Mouse (Mus musculus) kidney, embryonic 15.5 days (tissue): ENCODE results near the gene Oxnad1. TPM values are rescaled to one million over a fixed set of nuclear protein-coding genes. Genes with fewer than 3 reads are reported as not detected.
"Not testable (repeated sequence)": the region's sequence is repeated elsewhere in the genome, so short reads cannot be mapped to it uniquely, and the experiment has no call there.

Experiments
- ATAC-seq: fragments of 200-750 bp; cut with Nextera tagmentation; replicated peaks from 2 replicates; pipeline ENCODE4 v1.8.0; 2017; ENCODE audit warnings: moderate TSS enrichment; ENCODE audit not compliant: low FRiP score
- H3K27ac ChIP-seq: fragments of 300-500 bp; sonication (generic); 2 replicates; pipeline ENCODE4 v1.5.1; 2015; ENCODE audit warnings: mild to moderate bottlenecking, inconsistent platforms
- H3K27me3 ChIP-seq: fragments of 300-500 bp; sonication (generic); 2 replicates; pipeline ENCODE4 v1.6.1; 2015; ENCODE audit warnings: inconsistent platforms
- H3K36me3 ChIP-seq: fragments of 300-500 bp; sonication (generic); 2 replicates; pipeline ENCODE4 v1.6.1; 2015; ENCODE audit warnings: inconsistent platforms
- H3K4me1 ChIP-seq: fragments of 300-500 bp; sonication (generic); 2 replicates; pipeline ENCODE4 v1.6.1; 2015; ENCODE audit warnings: inconsistent platforms
- H3K4me2 ChIP-seq: fragments of 300-500 bp; sonication (generic); 2 replicates; pipeline ENCODE4 v1.6.1; 2015; ENCODE audit warnings: moderate library complexity, mild to moderate bottlenecking, inconsistent platforms
- H3K4me3 ChIP-seq: fragments of 300-500 bp; sonication (generic); replicated peaks from 2 replicates; pipeline ENCODE4 v1.5.1; 2015; ENCODE audit warnings: mild to moderate bottlenecking, inconsistent platforms
- H3K9ac ChIP-seq: fragments of 300-500 bp; sonication (generic); 2 replicates; pipeline ENCODE4 v1.6.1; 2015; ENCODE audit warnings: mild to moderate bottlenecking, inconsistent platforms
- H3K9me3 ChIP-seq: fragments of 300-500 bp; sonication (generic); replicated peaks from 2 replicates; pipeline ENCODE4 v1.6.1; 2016; ENCODE audit warnings: inconsistent platforms
- WGBS: fragments of 180-500 bp; shearing (Covaris S2); methylation state at CpG from one replicate; pipeline ENCODE4 v1.1.7; 2015; ENCODE audit warnings: mixed read lengths; 5-methylcytosine and 5-hydroxymethylcytosine counted together
- polyA plus RNA-seq: library from polyadenylated mRNA; unstranded; fragments of >200 nt; fragmentation: Nextera tagmentation; extraction: Ambion mirVana; gene quantifications from 2 replicates; pipeline ENCODE4 v1.2.1, GENCODE M21; 2015

Gene Oxnad1
- polyA plus RNA-seq, 1 experiment from 2014 or later, result 38.7 TPM

DNA sequence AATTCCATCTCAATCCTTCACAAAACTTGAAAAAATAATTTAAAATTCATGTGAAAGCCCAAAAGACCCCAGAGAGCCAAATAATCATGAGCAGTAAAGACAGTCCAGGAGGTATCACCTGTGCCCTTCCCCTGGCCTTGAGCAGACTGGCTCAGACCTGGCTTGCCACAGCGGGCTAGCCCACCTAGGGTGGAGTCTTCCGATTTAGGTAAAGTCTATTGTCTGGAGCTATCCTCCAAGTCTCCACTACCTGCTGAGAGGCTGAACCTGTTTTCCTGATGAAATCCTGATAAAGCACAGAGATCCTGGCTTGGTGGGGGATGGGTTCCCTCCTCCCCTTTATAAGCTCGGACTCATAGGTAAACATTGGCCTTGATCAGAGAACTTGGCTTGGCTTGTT is 39.1 kb downstream of the Oxnad1 start:
- H3K27me3 ChIP-seq, result no peaks in the 10 kb centered on the region
- no peak overlapping the region for H3K4me3 ChIP-seq
- no peak overlapping the region for H3K4me2 ChIP-seq
- ATAC-seq, result no peak
- H3K9ac ChIP-seq, result no peak overlapping the region
- H3K9me3 ChIP-seq, result no peaks in the 10 kb centered on the region
- 0 out of 2 replicates have a peak, but pooled peaks cover 7% of the 10 kb centered on the region for H3K4me1 ChIP-seq
- H3K36me3 ChIP-seq, result no peaks in the 10 kb centered on the region
- no peak overlapping the region for H3K27ac ChIP-seq
- WGBS, result 75% methylated on average over 3 of the region's 3 CpGs

DNA sequence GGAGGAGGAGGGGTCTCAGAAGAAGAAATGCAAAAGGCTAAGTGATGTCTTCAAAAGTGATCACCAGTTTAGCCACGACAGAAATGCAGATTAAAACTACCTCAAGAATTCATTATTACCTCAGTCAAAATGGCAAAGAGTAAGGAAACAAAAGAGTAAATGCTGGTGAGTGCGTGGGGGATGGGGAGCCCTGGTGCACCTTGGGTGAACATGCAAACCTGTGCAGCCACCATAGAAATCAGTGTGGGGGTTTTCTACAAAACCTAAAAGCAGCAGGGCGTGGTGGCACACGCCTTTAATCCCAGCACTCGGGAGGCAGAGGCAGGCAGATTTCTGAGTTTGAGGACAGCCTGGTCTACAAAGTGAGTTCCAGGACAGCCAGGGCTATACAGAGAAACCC is 40.1 kb downstream of the Oxnad1 start:
- not testable (repeated sequence) for H3K27ac ChIP-seq, H3K9me3 ChIP-seq, ATAC-seq, H3K27me3 ChIP-seq, H3K4me2 ChIP-seq, H3K9ac ChIP-seq, H3K4me1 ChIP-seq, H3K4me3 ChIP-seq, H3K36me3 ChIP-seq
- 84% methylated on average over 5 of the region's 5 CpGs for WGBS

DNA sequence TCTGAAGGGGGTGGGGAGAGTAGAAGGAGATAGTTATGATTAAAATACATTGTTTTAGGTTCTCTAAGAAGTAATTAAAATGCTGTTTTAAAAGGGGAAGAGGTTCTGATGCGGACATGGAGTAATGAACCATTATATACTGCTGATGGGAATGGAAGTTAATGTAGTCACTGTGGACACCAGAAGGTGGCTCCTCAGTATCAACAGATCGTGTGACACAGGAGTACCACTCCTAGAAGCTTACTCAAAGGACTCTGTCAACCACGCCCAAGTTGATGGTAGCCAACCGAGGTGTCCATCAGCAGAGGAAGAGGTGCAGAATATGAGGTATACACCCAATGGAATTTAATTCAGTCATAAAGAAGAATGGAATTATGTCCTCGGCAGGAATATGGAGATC is 43.2 kb downstream of the Oxnad1 start:
- 73% methylated on average over 5 of the region's 5 CpGs for WGBS

GRCm38 (mm10) chr14:32131836-32132235 is 46.7 kb downstream of the Oxnad1 start:
- no peaks in the 10 kb centered on the region for H3K36me3 ChIP-seq
- no peak overlapping the region for H3K27ac ChIP-seq
- 83% methylated on average over 4 of the region's 4 CpGs for WGBS
- no peak overlapping the region for H3K4me3 ChIP-seq
- H3K4me2 ChIP-seq, result no peak overlapping the region
- H3K9ac ChIP-seq, result no peak overlapping the region
- H3K27me3 ChIP-seq, result no peaks in the 10 kb centered on the region
- H3K9me3 ChIP-seq, result no peaks in the 10 kb centered on the region
- ATAC-seq, result no peak
- H3K4me1 ChIP-seq, result no peaks in the 10 kb centered on the region; the same call in 1 of the 2 replicates

More for the DNA sequence above, 43.2 kb downstream of the Oxnad1 start:
- ATAC-seq, result no peak
- Histone ChIP-seq H3K4me3 (no peak overlapping the region), H3K9ac (no peak overlapping the region), H3K4me1 (no peaks in the 10 kb centered on the region), H3K27ac (no peak overlapping the region), H3K4me2 (no peak overlapping the region), H3K27me3 (no peaks in the 10 kb centered on the region), H3K9me3 (no peaks in the 10 kb centered on the region), H3K36me3 (no peaks in the 10 kb centered on the region)

GRCm38 (mm10) chr14:32134293-32134692 is 49.1 kb downstream of the Oxnad1 start:
- WGBS, result 76% methylated on average over 2 of the region's 2 CpGs
- ATAC-seq, result no peak
- Histone ChIP-seq H3K9me3 (no peaks in the 10 kb centered on the region), H3K4me2 (no peak overlapping the region), H3K4me1 (no peaks in the 10 kb centered on the region; the same call in 1 of the 2 replicates), H3K4me3 (no peak overlapping the region), H3K27me3 (no peaks in the 10 kb centered on the region), H3K9ac (no peak overlapping the region), H3K36me3 (no peaks in the 10 kb centered on the region), H3K27ac (no peak overlapping the region)

DNA sequence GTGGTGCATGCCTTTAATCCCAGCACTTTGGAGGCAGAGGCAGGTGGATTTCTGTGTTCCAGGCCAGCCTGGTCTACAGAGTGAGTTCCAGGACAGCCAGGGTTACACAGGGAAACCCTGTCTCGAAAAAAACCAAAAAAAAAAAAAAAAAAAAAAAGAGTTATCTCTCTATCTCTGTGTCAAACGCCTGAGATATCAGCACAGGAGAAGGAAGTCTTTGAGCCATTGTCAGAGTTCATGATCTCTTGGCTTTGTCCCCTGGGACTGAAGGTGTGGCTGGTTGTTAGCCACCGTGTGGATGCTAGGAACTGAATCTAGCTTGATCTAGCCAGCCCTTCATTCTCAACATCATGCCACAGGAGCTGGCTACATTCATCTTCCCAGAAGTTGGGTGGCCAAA is 51.3 kb downstream of the Oxnad1 start:
- H3K36me3 ChIP-seq, H3K4me1 ChIP-seq, ATAC-seq, H3K9me3 ChIP-seq, H3K9ac ChIP-seq, H3K4me3 ChIP-seq, H3K27ac ChIP-seq, H3K27me3 ChIP-seq, H3K4me2 ChIP-seq: not testable (repeated sequence)
- 63% methylated on average over 3 of the region's 3 CpGs for WGBS

GRCm38 (mm10) chr14:32140359-32140965 is 55.3 kb downstream of the Oxnad1 start:
- WGBS, result 80% methylated on average over 5 of the region's 5 CpGs

GRCm38 (mm10) chr14:32141723-32142122 is 56.5 kb downstream of the Oxnad1 start, which contains the start of gene Msmb:
TSS of gene Msmb (plus strand) at chr14:32142023.
- H3K4me1 ChIP-seq, result peaks cover 3% of the 10 kb centered on the region; the same call in 1 of the 2 replicates
- H3K4me3 ChIP-seq, result no peak within 1 kb of the TSS
- H3K27me3 ChIP-seq, result no peaks in the 10 kb centered on the region
- no peak for ATAC-seq
- no peak within 1 kb of the TSS for H3K9ac ChIP-seq
- H3K4me2 ChIP-seq, result no peak within 1 kb of the TSS
- WGBS, result 86% methylated on average over 5 of the region's 5 CpGs
- no peaks in the 10 kb centered on the region for H3K36me3 ChIP-seq
- no peaks in the 10 kb centered on the region for H3K9me3 ChIP-seq
- no peak within 1 kb of the TSS for H3K27ac ChIP-seq

More at GRCm38 (mm10) chr14:32140359-32140965, 55.3 kb downstream of the Oxnad1 start:
- Histone ChIP-seq H3K4me3 (no peak overlapping the region), H3K9me3 (no peaks in the 10 kb centered on the region), H3K36me3 (no peaks in the 10 kb centered on the region), H3K4me1 (peaks cover 3% of the 10 kb centered on the region), H3K27ac (no peak overlapping the region), H3K9ac (no peak overlapping the region), H3K27me3 (no peaks in the 10 kb centered on the region), H3K4me2 (no peak overlapping the region)
- no peak for ATAC-seq

GRCm38 (mm10) chr14:32144734-32145133 is 59.6 kb downstream of the Oxnad1 start:
- Histone ChIP-seq H3K4me2 (no peak overlapping the region), H3K9me3 (peaks cover 15% of the 10 kb centered on the region), H3K27ac (no peak overlapping the region), H3K36me3 (no peaks in the 10 kb centered on the region), H3K4me3 (no peak overlapping the region), H3K9ac (no peak overlapping the region), H3K4me1 (peaks cover 3% of the 10 kb centered on the region; the same call in 1 of the 2 replicates), H3K27me3 (no peaks in the 10 kb centered on the region)
- no peak for ATAC-seq

DNA sequence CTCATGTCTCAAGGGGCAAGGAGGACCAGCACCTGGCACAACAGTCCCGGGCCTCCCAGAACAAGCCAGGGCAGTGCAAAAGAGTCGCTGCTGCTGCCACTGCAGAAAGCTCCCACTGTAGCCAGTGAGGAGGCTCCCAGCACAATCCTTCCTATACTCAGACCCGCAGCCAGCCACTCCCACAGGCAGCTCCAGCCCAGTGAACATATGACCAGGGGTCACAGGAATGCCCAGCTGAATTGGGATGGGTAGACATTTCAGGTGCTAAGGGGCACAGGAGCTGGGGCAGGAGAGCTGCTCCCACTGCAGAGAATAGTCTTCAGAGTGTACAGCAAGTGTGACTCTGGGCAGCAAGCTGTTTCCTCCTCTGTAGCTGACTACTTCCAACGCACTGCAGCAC is 60.2 kb downstream of the Oxnad1 start:
- H3K4me3 ChIP-seq, result no peak overlapping the region
- no peaks in the 10 kb centered on the region for H3K27me3 ChIP-seq
- H3K36me3 ChIP-seq, result no peaks in the 10 kb centered on the region
- no peak overlapping the region for H3K9ac ChIP-seq
- H3K27ac ChIP-seq, result 0 out of 2 replicates have a peak overlapping the region, but pooled peaks have one; percentile 20
- H3K9me3 ChIP-seq, result peaks cover 15% of the 10 kb centered on the region
- H3K4me1 ChIP-seq, result peaks cover 3% of the 10 kb centered on the region; the same call in 1 of the 2 replicates
- no peak for ATAC-seq
- WGBS, result 57% methylated on average over 4 of the region's 4 CpGs
- no peak overlapping the region for H3K4me2 ChIP-seq

DNA sequence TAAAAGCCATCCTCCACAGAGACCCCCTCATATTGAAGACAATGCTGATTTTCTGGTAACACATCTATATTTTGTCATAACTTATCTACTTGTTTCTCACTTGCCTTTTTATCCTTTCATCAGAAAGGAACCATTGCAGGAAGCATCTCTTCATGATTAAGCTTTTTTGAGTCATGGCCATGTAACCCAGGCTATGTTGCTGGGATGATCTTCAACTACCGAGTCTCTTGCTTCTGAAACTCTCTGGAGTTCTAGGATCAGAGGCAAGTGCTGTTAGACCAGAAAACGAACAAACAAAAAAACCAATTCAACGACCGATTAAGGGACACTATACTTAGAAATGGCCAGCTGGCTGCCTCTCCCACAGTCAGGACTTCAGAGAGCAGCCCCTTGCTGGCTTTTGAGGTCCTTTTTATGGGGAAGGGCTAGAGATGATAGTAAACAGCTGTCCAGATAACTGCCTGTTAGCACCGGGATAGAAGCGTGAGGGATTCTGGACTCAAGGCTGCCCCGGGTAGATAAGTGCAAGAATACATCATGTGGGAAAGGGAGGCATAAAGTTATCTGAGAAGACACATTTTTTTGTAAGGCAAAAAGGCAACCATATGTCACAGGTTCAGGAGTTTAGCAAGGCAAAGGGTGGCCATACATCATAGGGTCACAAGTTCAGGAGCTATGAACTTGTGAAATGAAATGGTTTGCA is 60.8 kb downstream of the Oxnad1 start:
- WGBS, result 53% methylated on average over 7 of the region's 7 CpGs
- peak; percentile 75 for ATAC-seq
- Histone ChIP-seq H3K9me3 (peaks cover 15% of the 10 kb centered on the region), H3K9ac (no peak overlapping the region), H3K27me3 (no peaks in the 10 kb centered on the region), H3K27ac (peak overlapping the region; percentile 20; the same call in 1 of the 2 replicates), H3K4me3 (no peak overlapping the region), H3K4me2 (no peak overlapping the region), H3K4me1 (peaks cover 3% of the 10 kb centered on the region; the same call in 1 of the 2 replicates), H3K36me3 (no peaks in the 10 kb centered on the region)

- peaks cover 15% of the 10 kb centered on the region for H3K9me3 ChIP-seq
- H3K27me3 ChIP-seq, result no peaks in the 10 kb centered on the region
- 69% methylated on average over 2 of the region's 2 CpGs for WGBS
- no peak overlapping the region for H3K9ac ChIP-seq
- no peak overlapping the region for H3K4me3 ChIP-seq
- H3K4me1 ChIP-seq, result peaks cover 3% of the 10 kb centered on the region; the same call in 1 of the 2 replicates
- no peaks in the 10 kb centered on the region for H3K36me3 ChIP-seq
- peak overlapping the region; percentile 0; the same call in 1 of the 2 replicates for H3K27ac ChIP-seq
- no peak for ATAC-seq
- H3K4me2 ChIP-seq, result no peak overlapping the region
These were observed 61.4 kb downstream of the Oxnad1 start for GRCm38 (mm10) chr14:32146578-32146977.
